Mouse (Mus musculus): ENCODE measurements around the gene Tspan12. TPM values are rescaled to one million over a fixed set of nuclear protein-coding genes. Genes with fewer than 3 reads are reported as not detected.
"Not testable (repeated sequence)": the region's sequence is repeated elsewhere in the genome, so short reads cannot be mapped to it uniquely, and the experiment has no call there.

Tspan12 gene
- polyA plus RNA-seq (2016; fragmentation: Nextera tagmentation; extraction: Ambion mirVana) = 38.9 and 42.1 TPM in 2 replicates

GRCm38 (mm10) chr6:21852344-21852785, at the start of gene Tspan12:
Gene Tspan12, minus strand, starts transcription at chr6:21852515.
- ATAC-seq (ENCODE audit: insufficient number of reproducible peaks, insufficient read depth, low FRiP score, low TSS enrichment) = no peak
- 0% methylated on average over 13 of the region's 13 CpGs for WGBS
- peak within 1 kb of the TSS; percentile 81 for H3K4me3 ChIP-seq
- peak within 1 kb of the TSS; percentile 86 for H3K27ac ChIP-seq
- no peaks in the 10 kb centered on the region for H3K9me3 ChIP-seq
- peak within 1 kb of the TSS; percentile 79 for H3K9ac ChIP-seq
- H3K36me3 ChIP-seq = no peaks in the 10 kb centered on the region
- peak within 1 kb of the TSS; percentile 78 for H3K4me2 ChIP-seq (replicated peaks)
- H3K27me3 ChIP-seq = no peaks in the 10 kb centered on the region
- H3K4me1 ChIP-seq = peaks cover 6% of the 10 kb centered on the region; the same call in 1 of the 2 replicates

DNA sequence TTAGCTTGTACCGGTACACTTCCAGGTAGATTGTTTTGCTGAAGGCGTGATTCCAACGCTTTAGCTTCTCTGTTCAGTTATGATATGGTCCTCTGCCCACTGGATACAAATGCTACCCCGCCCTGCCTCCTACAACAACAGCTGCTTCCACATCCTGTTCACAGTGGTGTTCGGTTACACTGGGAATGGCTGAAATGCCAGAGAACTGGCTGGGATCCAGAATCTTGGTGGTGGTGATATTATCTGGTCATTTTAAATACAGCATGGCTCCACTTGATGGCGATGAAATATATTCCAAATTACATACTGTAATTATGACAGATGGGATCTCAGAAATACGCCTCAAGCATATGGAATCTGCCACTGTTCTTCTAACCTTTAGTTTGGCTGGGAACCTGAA, 42.1 kb upstream of the Tspan12 start:
- H3K9ac ChIP-seq = no peak overlapping the region
- ATAC-seq (ENCODE audit: insufficient number of reproducible peaks, insufficient read depth, low FRiP score, low TSS enrichment) = no peak; the same call in 1 of the 2 replicates
- WGBS = 48% methylated on average over 7 of the region's 7 CpGs

GRCm38 (mm10) chr6:21889101-21889500, 36.8 kb upstream of the Tspan12 start:
- no peaks in the 10 kb centered on the region; the same call in 1 of the 2 replicates for H3K4me1 ChIP-seq
- no peak overlapping the region for H3K27ac ChIP-seq
- no peak overlapping the region for H3K4me3 ChIP-seq
- no peaks in the 10 kb centered on the region for H3K9me3 ChIP-seq
- no peaks in the 10 kb centered on the region for H3K36me3 ChIP-seq
- no peak overlapping the region for H3K9ac ChIP-seq
- WGBS = 65% methylated on average over 2 of the region's 2 CpGs
- ATAC-seq (ENCODE audit: insufficient number of reproducible peaks, insufficient read depth, low FRiP score, low TSS enrichment) = no peak
- H3K27me3 ChIP-seq = no peaks in the 10 kb centered on the region
- H3K4me2 ChIP-seq (replicated peaks) = no peak overlapping the region

More for the DNA sequence above, 42.1 kb upstream of the Tspan12 start:
- Histone ChIP-seq H3K4me1 (peaks cover 4% of the 10 kb centered on the region; the same call in 1 of the 2 replicates), H3K4me2 (replicated peaks) (no peak overlapping the region), H3K27ac (no peak overlapping the region), H3K36me3 (no peaks in the 10 kb centered on the region), H3K4me3 (no peak overlapping the region), H3K9me3 (no peaks in the 10 kb centered on the region), H3K27me3 (no peaks in the 10 kb centered on the region)

GRCm38 (mm10) chr6:21887971-21888370, 35.7 kb upstream of the Tspan12 start:
- not testable (repeated sequence) for H3K9ac ChIP-seq; H3K27ac ChIP-seq; H3K36me3 ChIP-seq; H3K4me1 ChIP-seq; H3K9me3 ChIP-seq; ATAC-seq (ENCODE audit: insufficient number of reproducible peaks, insufficient read depth, low FRiP score, low TSS enrichment); H3K27me3 ChIP-seq; H3K4me2 ChIP-seq (replicated peaks); H3K4me3 ChIP-seq

DNA sequence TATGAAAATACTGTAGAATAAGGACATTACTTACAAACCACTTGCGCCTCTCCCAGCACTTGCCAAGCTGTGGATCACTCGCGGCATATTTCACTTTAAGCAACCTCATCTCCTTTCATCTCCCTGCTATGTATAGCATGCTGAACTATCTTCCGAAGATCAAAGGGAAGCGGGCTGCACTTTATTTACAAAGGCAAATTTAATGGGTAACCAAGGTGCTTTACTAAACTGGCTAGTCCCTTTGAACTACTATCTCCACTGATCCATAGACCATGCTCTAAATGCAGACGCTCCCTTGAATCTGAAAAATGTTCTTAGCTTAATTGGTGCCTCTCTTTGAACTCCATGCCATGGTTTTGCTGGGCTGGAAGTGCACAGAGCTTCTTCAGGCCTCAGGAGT, 27.2 kb upstream of the Tspan12 start:
- no peak overlapping the region for H3K9ac ChIP-seq
- H3K36me3 ChIP-seq = no peaks in the 10 kb centered on the region
- no peak for ATAC-seq (ENCODE audit: insufficient number of reproducible peaks, insufficient read depth, low FRiP score, low TSS enrichment)
- H3K4me2 ChIP-seq (replicated peaks) = no peak overlapping the region
- WGBS = 70% methylated on average over 6 of the region's 6 CpGs
- no peaks in the 10 kb centered on the region for H3K4me1 ChIP-seq
- no peak overlapping the region for H3K4me3 ChIP-seq
- H3K27me3 ChIP-seq = no peaks in the 10 kb centered on the region
- H3K27ac ChIP-seq = no peak overlapping the region
- no peaks in the 10 kb centered on the region for H3K9me3 ChIP-seq

DNA sequence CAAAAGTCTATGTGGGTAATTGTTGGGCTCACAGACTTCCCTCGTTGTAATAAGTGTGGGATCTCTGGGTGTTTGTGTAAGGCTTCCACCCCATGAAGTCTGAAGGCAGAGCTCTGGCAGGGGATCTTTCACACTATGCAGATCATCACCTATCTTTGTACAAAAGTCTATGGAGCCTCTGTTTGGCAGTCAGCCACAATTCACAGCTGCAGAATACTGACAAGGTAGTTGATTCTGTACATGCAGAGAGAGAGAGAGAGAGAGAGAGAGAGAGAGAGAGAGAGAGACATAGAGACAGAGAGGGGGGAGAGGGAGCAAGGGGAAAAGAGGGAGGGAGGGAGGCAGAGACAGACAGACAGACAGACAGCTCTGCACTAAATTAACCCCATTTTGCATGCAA, 15.0 kb upstream of the Tspan12 start:
- Histone ChIP-seq H3K9me3 (no peaks in the 10 kb centered on the region), H3K4me2 (replicated peaks) (no peak overlapping the region), H3K9ac (no peak overlapping the region), H3K4me1 (no peaks in the 10 kb centered on the region), H3K27me3 (no peaks in the 10 kb centered on the region), H3K36me3 (no peaks in the 10 kb centered on the region), H3K4me3 (no peak overlapping the region), H3K27ac (no peak overlapping the region)
- 54% methylated on average over 1 of the region's 1 CpGs for WGBS
- no peak for ATAC-seq (ENCODE audit: insufficient number of reproducible peaks, insufficient read depth, low FRiP score, low TSS enrichment)

GRCm38 (mm10) chr6:21864179-21864578, 11.9 kb upstream of the Tspan12 start:
- Histone ChIP-seq H3K27me3 (no peaks in the 10 kb centered on the region), H3K4me2 (replicated peaks) (no peak overlapping the region), H3K9me3 (no peaks in the 10 kb centered on the region), H3K27ac (no peak overlapping the region; the same call in 1 of the 2 replicates), H3K36me3 (no peaks in the 10 kb centered on the region), H3K9ac (no peak overlapping the region), H3K4me1 (no peaks in the 10 kb centered on the region), H3K4me3 (no peak overlapping the region)
- ATAC-seq (ENCODE audit: insufficient number of reproducible peaks, insufficient read depth, low FRiP score, low TSS enrichment) = 0 out of 2 replicates have a peak, but pooled peaks have one; percentile 41
- 20% methylated on average over 8 of the region's 8 CpGs for WGBS

- Histone ChIP-seq H3K4me3 (no peak overlapping the region), H3K27ac (no peak overlapping the region), H3K9me3 (no peaks in the 10 kb centered on the region), H3K27me3 (peaks cover 3% of the 10 kb centered on the region; the same call in 1 of the 2 replicates), H3K4me2 (replicated peaks) (no peak overlapping the region), H3K4me1 (no peaks in the 10 kb centered on the region), H3K36me3 (no peaks in the 10 kb centered on the region), H3K9ac (no peak overlapping the region)
- WGBS = 22% methylated on average over 1 of the region's 1 CpGs
- ATAC-seq (ENCODE audit: insufficient number of reproducible peaks, insufficient read depth, low FRiP score, low TSS enrichment) = peak; percentile 64
Measured at GRCm38 (mm10) chr6:21863561-21863960, 11.2 kb upstream of the Tspan12 start.

GRCm38 (mm10) chr6:21861316-21861715, 9.0 kb upstream of the Tspan12 start:
- no peak for ATAC-seq (ENCODE audit: insufficient number of reproducible peaks, insufficient read depth, low FRiP score, low TSS enrichment)
- H3K9me3 ChIP-seq = no peaks in the 10 kb centered on the region
- no peaks in the 10 kb centered on the region for H3K4me1 ChIP-seq
- H3K4me3 ChIP-seq = no peak overlapping the region
- no peaks in the 10 kb centered on the region for H3K36me3 ChIP-seq
- WGBS = 76% methylated on average over 2 of the region's 2 CpGs
- no peak overlapping the region for H3K4me2 ChIP-seq (replicated peaks)
- H3K27ac ChIP-seq = no peak overlapping the region
- no peak overlapping the region for H3K9ac ChIP-seq
- H3K27me3 ChIP-seq = peaks cover 6% of the 10 kb centered on the region; the same call in 1 of the 2 replicates

- H3K4me2 ChIP-seq (replicated peaks) = no peak overlapping the region
Measured at GRCm38 (mm10) chr6:21857843-21858242, 5.5 kb upstream of the Tspan12 start.

DNA sequence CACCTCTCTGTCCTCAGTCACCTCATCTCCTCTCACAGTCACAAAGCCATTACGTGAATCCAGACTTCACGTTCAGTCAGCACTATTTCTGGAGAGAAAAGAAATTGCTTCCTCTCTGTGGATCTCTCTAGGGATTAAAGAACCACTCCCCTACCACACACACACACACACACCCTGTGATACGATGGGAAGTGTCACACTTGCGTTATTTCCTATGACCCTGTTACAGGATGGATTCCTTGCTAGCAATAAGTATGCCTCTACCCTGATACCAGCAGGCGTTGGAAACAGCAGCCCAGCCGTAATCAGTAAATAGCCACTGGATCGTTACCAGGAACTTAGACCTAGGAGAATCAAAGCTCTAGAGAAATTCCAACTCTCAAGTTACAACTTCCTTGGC, 3.6 kb upstream of the Tspan12 start:
- no peak for ATAC-seq (ENCODE audit: insufficient number of reproducible peaks, insufficient read depth, low FRiP score, low TSS enrichment)
- Histone ChIP-seq H3K9ac (no peak overlapping the region), H3K4me1 (peaks cover 4% of the 10 kb centered on the region; the same call in 1 of the 2 replicates), H3K27me3 (peaks cover 6% of the 10 kb centered on the region; the same call in 1 of the 2 replicates), H3K27ac (no peak overlapping the region), H3K9me3 (no peaks in the 10 kb centered on the region), H3K4me2 (replicated peaks) (no peak overlapping the region), H3K36me3 (no peaks in the 10 kb centered on the region), H3K4me3 (no peak overlapping the region)
- 26% methylated on average over 7 of the region's 7 CpGs for WGBS

More at GRCm38 (mm10) chr6:21857843-21858242, 5.5 kb upstream of the Tspan12 start:
- Histone ChIP-seq H3K36me3 (no peaks in the 10 kb centered on the region), H3K27ac (no peak overlapping the region), H3K27me3 (peaks cover 6% of the 10 kb centered on the region; the same call in 1 of the 2 replicates), H3K9me3 (no peaks in the 10 kb centered on the region), H3K9ac (no peak overlapping the region), H3K4me1 (no peaks in the 10 kb centered on the region; the same call in 1 of the 2 replicates), H3K4me3 (no peak overlapping the region)
- ATAC-seq (ENCODE audit: insufficient number of reproducible peaks, insufficient read depth, low FRiP score, low TSS enrichment) = no peak
- WGBS = 23% methylated on average over 7 of the region's 7 CpGs

- no peak overlapping the region for H3K4me2 ChIP-seq (replicated peaks)
- 39% methylated on average over 6 of the region's 6 CpGs for whole genome bisulfite sequencing
- no peak overlapping the region for H3K9ac ChIP-seq
- no peaks in the 10 kb centered on the region for H3K36me3 ChIP-seq
- H3K27me3 ChIP-seq = 0 out of 2 replicates have a peak, but pooled peaks cover under 1% of the 10 kb centered on the region
- H3K4me1 ChIP-seq = peaks cover 6% of the 10 kb centered on the region; the same call in 1 of the 2 replicates
- no peaks in the 10 kb centered on the region for H3K9me3 ChIP-seq
- no peak for ATAC-seq (ENCODE audit: insufficient number of reproducible peaks, insufficient read depth, low FRiP score, low TSS enrichment)
- H3K4me3 ChIP-seq = no peak overlapping the region
- H3K27ac ChIP-seq = no peak overlapping the region
Measured at GRCm38 (mm10) chr6:21853342-21853741, 1.0 kb upstream of the Tspan12 start.
